Mouse (Mus musculus) induced T-regulatory cell, adult 2 months (primary cell): ENCODE data around the gene Tmem135.
"Not testable (repeated sequence)": the region's sequence is repeated elsewhere in the genome, so short reads cannot be mapped to it uniquely, and the experiment has no call there.

Experiments
- DNase-seq: peaks from one replicate; pipeline ENCODE4 v3.0.0-alpha.2; 2012; ENCODE audit warnings: low read depth

Gene Tmem135

GRCm38 (mm10) chr7:89322741-89323140, 81.3 kb downstream of the Tmem135 start:
- not testable (repeated sequence) for DNase-seq

DNA sequence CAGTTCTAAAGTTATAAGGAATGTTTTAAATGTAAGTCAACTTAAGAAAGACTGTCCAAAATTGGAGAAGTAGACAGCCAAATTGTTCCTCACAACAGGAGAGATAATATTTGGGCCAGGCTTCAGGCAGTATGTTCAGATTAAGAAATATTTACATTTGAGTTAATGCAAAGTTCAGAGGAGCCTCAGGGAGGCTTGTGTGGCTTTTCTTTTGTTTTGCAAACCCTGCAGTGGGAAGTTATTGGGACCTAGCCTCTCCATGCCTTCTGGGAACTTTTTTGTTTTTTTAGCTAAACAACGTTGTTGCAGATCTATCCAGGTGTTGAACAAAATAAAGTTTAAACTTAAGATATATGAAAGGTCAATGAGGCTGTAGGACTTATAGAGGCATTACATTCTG, 84.7 kb downstream of the Tmem135 start:
- no peak for DNase-seq

DNA sequence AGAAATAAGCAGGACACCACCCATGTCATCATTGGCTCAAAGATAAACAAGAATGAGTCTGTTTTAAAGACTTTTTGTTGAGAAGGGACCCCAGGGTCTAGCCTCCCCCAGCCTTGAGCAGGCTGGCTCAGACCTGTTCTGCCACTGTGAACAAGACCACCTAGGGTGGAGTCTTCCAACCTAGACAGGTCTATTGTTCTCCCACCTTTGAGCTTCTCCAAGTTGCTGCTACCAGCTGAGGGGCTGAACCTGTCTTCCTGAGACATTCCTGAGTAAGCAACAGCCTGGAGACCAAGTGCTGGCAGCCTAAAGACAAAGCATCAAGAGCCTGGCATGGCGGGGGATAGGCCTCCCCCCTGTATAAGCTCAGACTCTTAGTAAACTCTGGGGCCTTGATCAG, 86.9 kb downstream of the Tmem135 start:
- DNase-seq = not testable (repeated sequence)

DNA sequence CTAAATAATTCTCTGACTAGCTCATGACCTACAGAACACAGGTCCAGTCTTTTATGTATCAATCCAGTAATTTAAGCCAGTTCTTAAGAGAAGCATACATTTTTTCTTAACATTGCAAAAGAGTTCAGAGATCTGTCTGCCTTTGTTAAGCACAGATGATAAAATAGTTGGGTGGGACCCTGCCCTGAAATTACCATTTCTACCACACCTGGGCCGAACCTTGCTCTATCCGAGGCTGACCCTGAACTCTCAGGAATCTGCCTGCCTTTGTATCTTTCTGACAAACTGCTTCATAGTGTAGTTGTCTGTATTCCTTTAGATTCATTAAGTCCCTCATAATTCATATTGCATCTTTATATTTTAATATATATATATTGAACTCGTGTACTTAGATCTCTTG, 87.9 kb downstream of the Tmem135 start:
- DNase-seq = no peak

DNA sequence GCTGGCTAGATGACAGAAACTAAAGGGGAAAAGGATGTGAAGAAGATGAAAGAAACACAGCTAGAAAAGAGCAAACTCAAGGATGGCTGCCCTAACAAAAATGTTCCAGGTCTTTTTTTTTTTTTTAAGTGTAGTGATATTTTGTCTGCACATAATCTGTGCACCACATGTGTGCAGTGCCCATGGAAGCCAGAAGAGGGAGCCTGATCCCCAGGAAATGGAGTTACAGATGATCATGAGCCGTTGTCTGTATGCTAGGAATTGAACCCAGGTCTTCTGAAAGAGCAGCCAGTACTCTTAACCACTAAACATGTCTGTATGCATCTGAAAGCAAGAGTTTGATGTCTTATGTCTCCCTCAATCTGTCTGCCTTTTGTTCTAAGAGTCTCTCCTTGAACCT, 92.5 kb downstream of the Tmem135 start:
- DNase-seq = peak; percentile 21

DNA sequence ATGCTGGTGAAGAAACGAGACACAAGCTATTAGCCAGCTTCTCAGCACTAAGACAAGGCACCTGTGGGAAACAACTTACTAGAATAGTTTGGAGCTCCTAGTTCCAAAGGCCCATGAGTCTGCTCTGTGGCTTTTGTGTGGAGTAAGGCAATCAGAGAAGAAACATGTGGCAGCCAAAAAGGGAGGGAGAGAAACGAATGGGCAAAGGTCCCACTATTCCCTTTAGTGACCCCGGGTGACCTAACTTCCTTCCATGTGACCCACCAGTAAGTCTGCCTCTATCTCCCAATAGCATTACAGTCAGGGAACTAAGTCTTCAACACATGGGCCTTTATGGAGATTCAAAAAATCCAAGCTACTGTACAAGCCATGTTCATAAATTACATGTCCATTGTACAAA, 95.1 kb downstream of the Tmem135 start:
- DNase-seq = no peak

DNA sequence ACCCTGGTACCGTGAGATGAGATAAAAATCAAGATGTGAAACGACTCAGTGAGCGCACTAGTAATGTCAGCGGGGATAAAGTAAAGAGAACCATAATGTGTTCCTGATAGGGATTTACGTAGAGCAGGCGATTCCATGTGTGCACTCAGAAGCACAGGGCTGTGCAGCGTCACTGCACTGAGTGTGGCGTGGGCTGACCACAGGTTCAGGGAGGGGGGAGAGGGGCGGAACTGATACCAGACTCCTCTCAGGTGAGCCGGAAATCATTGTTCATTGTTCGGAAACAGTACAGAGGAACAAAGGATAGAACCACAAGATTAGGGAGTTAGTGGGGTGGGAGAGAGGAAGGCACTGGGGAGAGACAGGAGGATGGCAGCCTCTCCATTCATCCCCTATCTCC, 95.8 kb downstream of the Tmem135 start:
- DNase-seq = peak; percentile 62

DNA sequence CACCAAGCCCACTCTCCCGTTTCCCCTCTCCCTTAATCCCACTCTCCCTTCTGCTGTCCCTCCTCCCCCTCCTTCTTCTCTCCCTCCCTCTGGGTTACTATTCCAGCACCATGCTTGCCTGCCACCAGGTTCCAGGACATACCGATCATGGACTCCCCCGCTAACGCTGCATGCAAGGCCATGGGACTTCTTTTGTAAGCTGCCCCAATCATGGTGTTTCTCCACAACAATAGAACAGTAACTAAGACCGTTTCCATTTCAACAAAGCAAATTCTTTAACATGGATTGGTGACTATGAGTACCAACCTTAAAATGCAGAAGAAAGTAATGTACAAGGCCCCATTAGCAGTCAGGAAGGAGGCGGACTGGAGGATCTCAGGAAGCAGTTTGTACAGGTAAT, 97.2 kb downstream of the Tmem135 start:
- DNase-seq = no peak

DNA sequence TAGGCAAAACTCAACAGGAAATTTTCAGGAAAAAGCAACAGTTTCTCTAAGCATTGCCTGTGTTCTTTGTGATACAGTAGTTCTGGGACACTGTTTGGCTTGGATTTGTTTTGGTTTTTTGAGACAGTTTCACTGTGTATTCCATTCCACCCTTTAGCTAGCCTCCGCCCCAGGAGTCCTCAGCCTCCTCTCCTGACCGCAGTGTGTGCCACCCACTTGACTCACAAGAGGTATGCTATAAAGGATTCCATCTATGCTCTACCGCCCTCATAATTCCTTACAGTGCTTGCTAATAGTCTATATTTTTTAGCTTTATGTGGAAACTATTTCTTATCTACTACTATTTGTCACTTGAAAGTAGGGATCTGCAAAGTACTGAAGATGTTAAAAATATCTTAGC, 99.1 kb downstream of the Tmem135 start:
- DNase-seq = no peak

DNA sequence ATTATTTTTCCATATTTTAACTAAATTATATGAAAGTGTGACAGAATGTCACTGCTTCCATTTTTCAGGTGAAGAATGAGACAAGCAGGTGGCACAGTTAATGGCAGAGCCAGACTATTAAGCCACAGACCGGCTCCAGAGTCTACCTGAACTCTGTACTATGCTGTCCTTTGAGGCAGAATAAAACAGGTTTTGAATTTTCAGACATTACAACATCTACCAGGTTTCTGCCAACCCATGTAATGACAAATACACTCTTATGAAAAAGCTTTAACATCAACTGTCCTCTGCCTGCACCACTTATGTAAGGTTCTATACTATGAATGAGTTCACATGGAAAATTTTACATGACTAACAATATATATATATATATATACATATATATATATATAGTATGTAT, 100.3 kb downstream of the Tmem135 start:
- no peak for DNase-seq

- DNase-seq = no peak
Measured at GRCm38 (mm10) chr7:89298911-89299458, 105.0 kb downstream of the Tmem135 start.

DNA sequence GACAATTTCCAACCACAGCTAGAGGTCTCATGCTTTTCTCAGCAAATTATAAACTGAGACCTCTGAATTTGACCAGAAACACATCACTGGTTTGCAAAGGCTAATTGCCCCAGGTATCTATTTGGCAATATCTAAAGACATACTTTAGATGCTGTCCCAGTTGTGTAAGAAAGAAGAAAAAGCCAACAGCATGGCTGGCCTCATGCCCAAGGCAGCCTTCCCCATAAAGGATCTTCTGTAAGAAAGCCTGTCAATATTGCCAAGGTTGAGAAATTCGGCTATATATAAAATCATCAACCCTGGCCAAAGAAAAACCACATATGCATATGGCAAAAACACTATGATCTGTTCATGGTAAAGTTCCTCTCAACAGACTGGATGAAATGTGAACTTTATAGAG, 107.1 kb downstream of the Tmem135 start:
- no peak for DNase-seq

DNA sequence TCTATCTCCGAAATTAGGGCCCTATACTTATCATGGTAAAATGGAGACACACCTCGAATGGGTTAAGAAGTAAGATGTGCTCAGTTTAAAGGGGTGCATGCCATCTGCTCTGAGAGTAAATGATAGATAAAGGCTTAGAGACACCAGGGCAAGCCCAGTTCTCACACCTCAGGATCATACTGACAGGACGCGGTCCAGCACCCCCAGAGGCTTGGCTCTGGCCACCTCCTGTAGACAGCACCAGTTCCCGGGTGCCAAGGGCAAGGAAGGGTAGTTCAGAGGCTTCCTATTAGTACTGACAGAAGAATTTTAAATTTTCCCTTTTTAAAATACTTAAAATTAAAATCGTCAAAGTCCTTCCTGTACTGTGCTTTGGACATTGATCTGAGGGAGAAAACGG, 121.4 kb downstream of the Tmem135 start:
- DNase-seq = no peak

DNA sequence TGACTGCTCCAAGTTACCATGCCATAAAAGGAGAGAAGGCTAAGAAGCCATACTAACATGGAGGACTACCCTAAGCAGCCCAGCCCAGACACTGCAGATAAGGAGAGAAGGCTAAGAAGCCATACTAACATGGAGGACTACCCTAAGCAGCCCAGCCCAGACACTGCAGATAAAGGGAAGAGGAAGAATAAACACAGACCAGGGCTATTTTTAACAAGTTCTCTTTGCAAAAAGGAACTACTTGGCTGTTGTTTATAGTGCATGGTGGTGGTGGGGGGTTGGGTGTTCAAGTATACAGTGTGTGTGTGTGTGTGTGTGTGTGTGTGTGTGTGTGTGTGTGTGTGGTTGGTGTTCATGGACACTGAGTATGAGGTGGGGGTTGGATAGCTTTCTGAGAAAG, 133.6 kb downstream of the Tmem135 start:
- DNase-seq = not testable (repeated sequence)

GRCm38 (mm10) chr7:89269826-89270225, 134.2 kb downstream of the Tmem135 start:
- no peak for DNase-seq

DNA sequence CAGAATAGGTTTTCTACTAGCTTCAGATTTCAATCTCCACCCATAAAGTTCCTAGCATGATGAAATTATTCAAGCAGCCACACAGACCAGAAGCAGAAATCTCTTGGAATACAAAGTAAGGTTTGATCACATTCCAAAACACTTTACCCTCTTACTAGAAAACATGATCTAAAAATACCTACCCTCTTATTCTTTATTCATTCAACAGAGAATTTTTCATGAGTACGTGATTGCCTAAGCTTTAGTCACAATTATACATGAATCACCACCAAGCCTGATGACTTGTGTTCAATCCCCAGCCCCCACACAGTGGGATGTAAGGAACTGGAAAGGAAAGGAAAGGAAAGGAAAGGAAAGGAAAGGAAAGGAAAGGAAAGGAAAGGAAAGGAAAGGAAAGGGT, 136.5 kb downstream of the Tmem135 start:
- no peak for DNase-seq

DNA sequence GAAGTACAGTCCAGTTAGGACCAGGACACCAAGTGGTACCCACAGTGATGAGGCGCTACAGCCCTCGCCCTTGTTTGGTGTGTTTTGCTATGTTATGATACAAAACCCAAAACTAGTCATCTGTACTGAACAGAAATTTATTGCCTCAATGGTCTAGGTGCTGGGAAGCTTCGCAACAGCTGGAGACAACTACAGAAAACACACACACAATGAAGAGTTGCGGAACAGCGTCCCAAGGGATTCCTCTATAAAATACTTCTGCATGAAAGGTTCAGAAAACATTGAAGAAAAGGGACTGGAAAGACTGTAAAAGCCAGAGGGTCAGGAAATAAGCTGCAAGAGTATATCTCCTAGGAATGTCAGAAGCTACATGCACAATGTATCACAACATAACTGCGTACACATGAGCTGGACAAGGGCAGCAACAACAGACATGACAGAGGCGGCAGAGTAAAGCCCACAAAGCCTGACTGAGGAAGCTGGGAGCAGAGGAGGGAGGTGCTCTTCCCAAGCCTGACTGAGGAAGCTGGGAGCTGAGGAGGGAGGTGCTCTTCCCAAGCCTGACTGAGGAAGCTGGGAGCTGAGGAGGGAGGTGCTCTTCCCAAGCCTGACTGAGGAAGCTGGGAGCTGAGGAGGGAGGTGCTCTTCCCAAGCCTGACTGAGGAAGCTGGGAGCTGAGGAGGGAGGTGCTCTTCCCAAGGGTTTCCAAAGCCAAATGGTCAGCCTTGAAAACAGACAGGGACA, 137.8 kb downstream of the Tmem135 start:
- DNase-seq = no peak

GRCm38 (mm10) chr7:89260966-89261365, 143.1 kb downstream of the Tmem135 start:
- DNase-seq = no peak

DNA sequence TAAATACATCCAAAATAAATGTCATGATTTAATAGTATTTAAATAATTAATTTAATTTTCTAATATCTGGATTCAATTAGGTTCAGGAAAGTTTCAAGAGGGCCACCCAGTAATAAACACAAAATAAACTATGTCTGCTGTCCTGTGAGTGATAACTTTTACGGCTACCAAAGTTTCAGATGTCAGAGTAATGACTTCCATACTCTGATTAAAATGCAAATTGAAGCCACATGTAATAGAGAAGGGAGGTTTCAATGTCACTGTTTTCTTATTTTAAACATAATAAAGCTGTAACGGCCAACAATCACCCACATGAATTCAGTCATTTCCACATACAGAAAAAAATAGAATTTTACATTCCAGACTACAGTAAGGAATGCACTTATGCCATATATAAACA, 145.2 kb downstream of the Tmem135 start:
- DNase-seq = no peak

DNA sequence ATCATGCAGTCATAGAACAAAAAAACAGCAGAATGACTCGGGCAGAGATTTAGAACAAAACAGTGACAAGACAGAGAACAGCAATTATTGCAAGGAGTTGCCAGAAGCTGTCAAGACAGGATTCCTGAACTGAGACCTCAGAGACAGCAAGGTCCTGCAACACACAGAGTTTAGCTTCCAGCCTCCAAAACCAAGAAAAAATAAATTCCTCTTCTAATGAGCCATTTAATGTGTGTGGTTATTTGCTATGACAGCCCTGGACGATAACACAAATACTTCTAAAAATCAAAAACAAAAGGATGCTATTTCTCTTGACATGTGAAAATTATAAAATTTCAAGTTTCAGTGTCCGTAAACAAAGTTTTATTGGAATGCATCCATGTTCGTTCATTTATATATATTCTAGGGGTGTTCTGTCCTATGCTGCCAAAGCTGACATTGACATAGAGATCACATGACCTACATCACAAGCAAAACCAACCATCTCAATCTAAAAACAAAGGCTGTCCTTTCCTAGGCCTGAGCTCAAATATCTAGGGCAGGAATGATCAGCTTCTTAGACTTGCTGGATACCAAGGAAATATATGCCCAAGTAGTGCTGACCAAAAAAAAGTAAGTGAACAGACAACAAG, 146.0 kb downstream of the Tmem135 start:
- DNase-seq = no peak

DNA sequence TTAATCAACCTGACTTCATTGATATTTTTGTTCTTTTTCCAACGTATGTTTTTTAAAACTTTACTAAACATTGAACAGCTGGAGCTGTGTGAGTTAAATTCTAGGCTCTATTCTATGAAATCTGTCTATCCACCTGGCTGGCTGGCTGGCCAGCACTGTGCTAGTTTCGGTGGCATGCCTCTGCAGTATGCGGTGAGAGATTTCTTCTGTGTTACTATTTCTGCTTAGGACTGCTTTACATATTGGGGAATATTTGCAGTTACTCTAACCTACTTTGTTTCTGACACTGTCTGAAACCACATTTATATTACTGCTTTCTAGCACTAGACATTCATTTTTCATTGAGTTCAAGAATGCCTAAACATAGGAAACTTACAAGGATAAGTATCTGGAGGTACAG, 150.2 kb downstream of the Tmem135 start:
- DNase-seq = no peak

DNA sequence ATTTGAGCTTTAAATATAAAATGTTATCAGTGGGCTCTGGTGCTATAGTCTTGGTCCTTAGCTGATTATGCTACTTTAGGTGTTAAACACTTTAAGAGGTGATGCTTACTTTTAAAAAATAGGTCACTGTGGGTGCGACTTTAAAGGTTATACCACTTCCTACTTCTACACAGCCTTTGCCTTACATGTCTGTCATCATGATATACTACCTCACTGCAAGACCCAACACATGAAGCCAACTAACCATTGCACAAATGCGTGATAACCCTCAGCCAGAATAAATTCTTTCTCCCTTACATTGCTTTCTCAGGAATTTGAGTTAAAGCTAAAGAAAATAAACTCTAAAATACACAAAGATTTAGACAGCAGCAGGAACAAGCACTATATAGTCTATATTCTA, 150.7 kb downstream of the Tmem135 start:
- peak; percentile 35 for DNase-seq

DNA sequence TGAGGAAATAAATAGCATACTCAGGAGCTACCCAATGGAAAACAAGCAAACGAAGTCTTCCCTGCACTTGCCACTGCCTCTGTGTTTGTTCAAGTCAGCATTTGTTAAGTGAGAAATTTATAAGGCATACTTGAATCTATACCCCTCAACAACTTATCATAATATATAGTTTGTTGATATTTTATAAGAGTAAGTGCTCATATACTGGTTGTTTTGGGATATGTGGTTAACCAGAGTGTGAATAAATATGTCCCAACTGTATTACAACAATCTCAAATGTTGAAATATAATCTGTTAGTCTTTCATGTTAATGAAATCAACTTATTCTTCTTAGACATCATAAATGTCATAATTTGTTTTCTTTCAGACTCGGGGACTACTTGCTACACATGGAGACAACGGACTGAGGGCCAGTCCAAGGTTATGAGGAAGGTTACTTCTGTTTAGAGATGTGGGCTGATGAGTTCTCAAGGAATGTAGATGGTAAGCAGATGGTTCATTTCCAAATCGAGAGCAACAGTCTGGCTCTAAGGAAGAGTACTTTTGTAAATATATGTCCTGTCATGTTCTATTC, 152.1 kb downstream of the Tmem135 start:
- DNase-seq = no peak
